Mouse (Mus musculus): Measurements from ENCODE around the gene Rnf24. TPM values are rescaled to one million over a fixed set of nuclear protein-coding genes. Genes with fewer than 3 reads are reported as not detected.
"Not testable (repeated sequence)": the region's sequence is repeated elsewhere in the genome, so short reads cannot be mapped to it uniquely, and the experiment has no call there.

Rnf24 gene
- polyA plus RNA-seq, 1 experiment from 2014 or later, result 7.2 TPM

DNA sequence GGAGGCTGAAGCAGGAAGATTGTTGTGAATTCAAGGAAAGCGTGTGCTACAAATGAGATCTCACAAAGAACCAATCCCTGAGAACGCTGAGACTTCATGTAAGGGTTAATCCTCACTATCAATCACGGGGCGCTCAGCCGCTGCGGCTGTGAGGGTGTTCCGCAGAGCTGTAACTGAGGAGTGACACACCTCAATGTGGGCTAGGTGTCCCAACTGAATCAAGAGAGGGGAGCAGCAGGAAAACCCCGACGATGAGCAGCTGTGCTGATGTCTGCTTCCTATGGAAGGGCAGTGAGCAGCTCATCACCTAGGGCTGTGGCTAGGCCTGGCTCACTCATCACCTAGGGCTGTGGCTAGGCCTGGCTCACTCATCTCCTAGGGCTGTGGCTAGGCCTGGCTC lies 48.2 kb downstream of the Rnf24 start:
- 86% methylated on average over 9 of the region's 9 CpGs for WGBS

DNA sequence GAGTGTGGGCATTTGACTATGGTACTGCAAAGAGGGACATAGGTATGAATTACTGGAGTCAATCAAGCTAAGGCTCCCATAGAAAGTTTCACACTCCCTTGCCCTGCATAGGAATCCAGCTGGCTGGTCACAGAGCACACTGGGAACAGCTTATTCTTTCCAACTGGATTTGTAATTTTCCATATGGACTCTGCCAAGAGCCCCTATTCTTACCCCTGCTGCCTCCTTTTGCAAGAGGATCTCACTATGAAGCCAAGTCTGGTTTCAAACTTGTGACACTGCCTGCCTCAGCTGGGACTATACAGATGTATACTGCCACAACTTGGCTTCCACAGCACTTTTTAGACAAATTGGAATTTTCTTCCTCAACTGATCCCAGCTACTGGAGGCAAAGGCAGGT lies 51.1 kb downstream of the Rnf24 start:
- Histone ChIP-seq H3K4me1 (ENCODE audit: control insufficient read depth, insufficient read depth, low read length) (no peaks in the 10 kb centered on the region), H3K27me3 (ENCODE audit: control insufficient read depth, insufficient read depth, low read length) (no peaks in the 10 kb centered on the region), H3K9ac (ENCODE audit: low read length) (no peak overlapping the region), H3K36me3 (ENCODE audit: control insufficient read depth, insufficient read depth, low read length) (peaks cover 12% of the 10 kb centered on the region), H3K4me2 (ENCODE audit: low read depth, severe bottlenecking) (no peak overlapping the region), H3K9me3 (ENCODE audit: control insufficient read depth, low read length) (no peaks in the 10 kb centered on the region), H3K27ac (replicated peaks; ENCODE audit: low read depth, low read length) (no peak overlapping the region), H3K4me3 (ENCODE audit: low read depth, low read length) (no peak overlapping the region)
- DNase-seq (ENCODE audit: low spot score) (no peak), ATAC-seq (ENCODE audit: insufficient number of reproducible peaks, low FRiP score, low TSS enrichment, low read depth) (no peak)

More for the DNA sequence above, 48.2 kb downstream of the Rnf24 start:
- H3K27ac ChIP-seq (replicated peaks; ENCODE audit: low read depth, low read length), result no peak overlapping the region
- H3K4me3 ChIP-seq (ENCODE audit: low read depth, low read length), result no peak overlapping the region
- H3K9ac ChIP-seq (ENCODE audit: low read length), result no peak overlapping the region
- peaks cover 7% of the 10 kb centered on the region for H3K36me3 ChIP-seq (ENCODE audit: control insufficient read depth, insufficient read depth, low read length)
- DNase-seq (ENCODE audit: low spot score) (no peak), ATAC-seq (ENCODE audit: insufficient number of reproducible peaks, low FRiP score, low TSS enrichment, low read depth) (no peak)
- no peak overlapping the region for H3K4me2 ChIP-seq (ENCODE audit: low read depth, severe bottlenecking)
- no peaks in the 10 kb centered on the region for H3K9me3 ChIP-seq (ENCODE audit: control insufficient read depth, low read length)
- H3K27me3 ChIP-seq (ENCODE audit: control insufficient read depth, insufficient read depth, low read length), result no peaks in the 10 kb centered on the region
- H3K4me1 ChIP-seq (ENCODE audit: control insufficient read depth, insufficient read depth, low read length), result no peaks in the 10 kb centered on the region

DNA sequence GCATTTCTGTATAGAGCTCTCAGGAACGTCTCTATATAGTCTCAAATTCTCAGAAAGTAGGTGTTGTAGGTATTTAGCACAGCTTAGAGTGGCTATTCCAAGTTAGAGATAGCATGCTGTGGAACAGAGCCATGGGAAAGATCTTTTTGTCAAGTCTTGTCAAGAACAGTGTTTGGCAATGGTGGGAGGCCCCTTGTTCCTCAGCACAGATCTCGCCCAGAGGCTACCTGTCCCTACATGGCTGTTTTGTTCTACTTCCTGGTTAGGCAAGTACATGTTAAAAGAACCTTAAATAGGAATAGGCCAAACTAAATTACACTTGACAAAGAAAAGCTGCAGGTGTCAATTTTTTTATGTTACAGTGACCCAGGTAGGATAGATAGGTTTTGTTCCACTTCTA lies 52.2 kb downstream of the Rnf24 start:
- Histone ChIP-seq H3K4me3 (ENCODE audit: low read depth, low read length) (no peak overlapping the region), H3K27ac (replicated peaks; ENCODE audit: low read depth, low read length) (no peak overlapping the region), H3K9ac (ENCODE audit: low read length) (no peak overlapping the region), H3K4me2 (ENCODE audit: low read depth, severe bottlenecking) (no peak overlapping the region), H3K9me3 (ENCODE audit: control insufficient read depth, low read length) (no peaks in the 10 kb centered on the region), H3K4me1 (ENCODE audit: control insufficient read depth, insufficient read depth, low read length) (no peaks in the 10 kb centered on the region), H3K27me3 (ENCODE audit: control insufficient read depth, insufficient read depth, low read length) (no peaks in the 10 kb centered on the region), H3K36me3 (ENCODE audit: control insufficient read depth, insufficient read depth, low read length) (peaks cover 15% of the 10 kb centered on the region)
- no peak for DNase-seq (ENCODE audit: low spot score)
- ATAC-seq (ENCODE audit: insufficient number of reproducible peaks, low FRiP score, low TSS enrichment, low read depth), result no peak
- WGBS, result 91% methylated on average over 2 of the region's 2 CpGs

DNA sequence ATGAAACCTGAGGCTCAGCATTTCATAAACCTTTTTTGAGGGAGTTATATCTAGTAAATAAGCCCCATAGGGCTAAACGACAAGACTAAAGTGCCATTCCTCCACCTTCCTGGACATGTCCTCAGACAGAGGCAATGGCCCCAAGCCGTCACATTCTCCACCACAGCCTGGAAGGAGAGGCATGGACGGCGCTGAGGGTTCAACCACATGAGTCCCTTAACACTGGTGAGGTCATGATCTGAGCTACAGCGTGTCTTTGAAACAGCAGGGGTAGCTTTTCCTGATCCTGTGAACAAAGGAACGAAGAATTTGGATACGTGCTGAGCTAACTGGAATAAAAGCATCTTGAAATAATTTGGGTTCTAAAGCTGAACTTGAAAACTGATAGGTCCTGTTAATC lies 54.0 kb downstream of the Rnf24 start:
- not testable (repeated sequence) for H3K27me3 ChIP-seq (ENCODE audit: control insufficient read depth, insufficient read depth, low read length); DNase-seq (ENCODE audit: low spot score); H3K9ac ChIP-seq (ENCODE audit: low read length); H3K4me3 ChIP-seq (ENCODE audit: low read depth, low read length); ATAC-seq (ENCODE audit: insufficient number of reproducible peaks, low FRiP score, low TSS enrichment, low read depth); H3K4me1 ChIP-seq (ENCODE audit: control insufficient read depth, insufficient read depth, low read length); H3K4me2 ChIP-seq (ENCODE audit: low read depth, severe bottlenecking); H3K27ac ChIP-seq (replicated peaks; ENCODE audit: low read depth, low read length); H3K9me3 ChIP-seq (ENCODE audit: control insufficient read depth, low read length)
- peaks cover 19% of the 10 kb centered on the region; the same call in 1 of the 2 replicates for H3K36me3 ChIP-seq (ENCODE audit: control insufficient read depth, insufficient read depth, low read length)
- 73% methylated on average over 7 of the region's 7 CpGs for WGBS

DNA sequence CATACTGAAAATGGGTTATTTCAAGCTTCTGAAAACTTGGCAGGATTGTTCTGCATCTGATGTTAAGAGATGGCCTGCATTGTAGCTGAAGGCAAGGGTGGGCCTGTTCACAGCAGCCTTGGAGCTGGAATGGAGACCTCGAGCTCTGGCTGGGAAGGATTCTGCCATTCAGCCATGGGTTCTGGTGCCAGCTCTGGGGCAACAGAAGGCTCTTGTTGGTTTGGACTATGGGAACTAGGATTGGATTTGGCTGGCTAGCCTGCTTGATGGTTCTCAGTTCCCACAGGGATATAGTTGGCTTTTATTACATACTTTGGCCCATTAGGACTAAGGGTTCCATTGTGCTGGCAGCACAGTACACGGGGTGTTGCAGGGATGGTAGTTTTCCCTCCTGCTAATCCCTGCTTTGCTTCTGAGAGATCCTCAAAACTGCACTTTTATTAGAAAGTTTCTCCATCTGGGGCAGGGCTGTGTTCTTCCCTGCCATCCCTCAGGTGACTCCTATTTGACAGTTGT lies 55.9 kb downstream of the Rnf24 start:
- no peak overlapping the region for H3K27ac ChIP-seq (replicated peaks; ENCODE audit: low read depth, low read length)
- no peak overlapping the region for H3K9ac ChIP-seq (ENCODE audit: low read length)
- no peaks in the 10 kb centered on the region for H3K27me3 ChIP-seq (ENCODE audit: control insufficient read depth, insufficient read depth, low read length)
- WGBS, result 95% methylated on average over 2 of the region's 2 CpGs
- peaks cover 21% of the 10 kb centered on the region; the same call in 1 of the 2 replicates for H3K36me3 ChIP-seq (ENCODE audit: control insufficient read depth, insufficient read depth, low read length)
- no peaks in the 10 kb centered on the region for H3K9me3 ChIP-seq (ENCODE audit: control insufficient read depth, low read length)
- no peak overlapping the region for H3K4me3 ChIP-seq (ENCODE audit: low read depth, low read length)
- no peak for ATAC-seq (ENCODE audit: insufficient number of reproducible peaks, low FRiP score, low TSS enrichment, low read depth)
- DNase-seq (ENCODE audit: low spot score), result no peak
- no peak overlapping the region for H3K4me2 ChIP-seq (ENCODE audit: low read depth, severe bottlenecking)
- H3K4me1 ChIP-seq (ENCODE audit: control insufficient read depth, insufficient read depth, low read length), result no peaks in the 10 kb centered on the region

DNA sequence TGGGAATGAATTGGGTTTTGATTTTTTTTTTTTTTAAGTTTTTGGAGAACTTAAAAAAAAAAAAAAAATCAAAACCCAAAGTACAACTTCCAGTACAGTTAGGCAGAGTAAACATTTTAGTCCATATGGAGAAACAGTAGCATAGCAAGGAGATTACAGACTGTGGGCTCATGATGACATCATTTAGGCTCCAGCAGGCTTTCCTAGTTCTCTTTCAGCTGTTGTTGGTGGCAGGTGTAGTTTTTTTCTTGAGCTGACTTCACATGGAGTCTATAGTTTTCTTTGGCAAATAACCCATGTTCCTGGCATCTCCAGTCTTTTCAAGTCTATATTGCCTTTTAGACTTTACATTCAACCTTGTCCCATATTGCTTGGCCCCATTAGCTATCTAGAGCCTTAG lies 62.0 kb downstream of the Rnf24 start:
- Histone ChIP-seq H3K9me3 (ENCODE audit: control insufficient read depth, low read length) (no peaks in the 10 kb centered on the region), H3K4me3 (ENCODE audit: low read depth, low read length) (no peak overlapping the region), H3K4me1 (ENCODE audit: control insufficient read depth, insufficient read depth, low read length) (no peaks in the 10 kb centered on the region), H3K4me2 (ENCODE audit: low read depth, severe bottlenecking) (no peak overlapping the region), H3K27ac (replicated peaks; ENCODE audit: low read depth, low read length) (no peak overlapping the region), H3K27me3 (ENCODE audit: control insufficient read depth, insufficient read depth, low read length) (no peaks in the 10 kb centered on the region), H3K36me3 (ENCODE audit: control insufficient read depth, insufficient read depth, low read length) (peaks cover 14% of the 10 kb centered on the region; the same call in 1 of the 2 replicates), H3K9ac (ENCODE audit: low read length) (no peak overlapping the region)
- ATAC-seq (ENCODE audit: insufficient number of reproducible peaks, low FRiP score, low TSS enrichment, low read depth) (no peak), DNase-seq (ENCODE audit: low spot score) (no peak)

DNA sequence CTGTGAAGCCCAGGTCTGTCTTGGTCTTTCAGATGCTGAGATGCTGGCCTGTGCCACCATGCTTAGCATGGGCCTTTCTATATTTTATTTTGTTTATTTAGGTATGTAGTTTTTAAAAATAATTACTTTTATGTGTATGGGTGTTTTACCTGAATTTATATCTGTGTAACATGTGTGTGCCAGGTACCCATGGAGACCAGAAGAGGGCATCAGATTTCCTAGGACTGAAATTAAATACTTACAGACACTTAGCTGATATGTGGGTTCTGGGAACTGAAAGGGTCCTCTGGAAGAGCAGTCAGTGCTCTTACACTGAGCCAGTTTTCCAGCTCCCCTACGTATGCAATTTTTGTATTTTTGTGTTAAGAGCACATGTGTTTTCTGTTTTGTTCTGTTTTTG lies 66.4 kb downstream of the Rnf24 start:
- Histone ChIP-seq H3K4me2 (ENCODE audit: low read depth, severe bottlenecking) (no peak overlapping the region), H3K27me3 (ENCODE audit: control insufficient read depth, insufficient read depth, low read length) (no peaks in the 10 kb centered on the region), H3K4me3 (ENCODE audit: low read depth, low read length) (no peak overlapping the region), H3K36me3 (ENCODE audit: control insufficient read depth, insufficient read depth, low read length) (no peaks in the 10 kb centered on the region; the same call in 1 of the 2 replicates), H3K4me1 (ENCODE audit: control insufficient read depth, insufficient read depth, low read length) (no peaks in the 10 kb centered on the region), H3K9me3 (ENCODE audit: control insufficient read depth, low read length) (no peaks in the 10 kb centered on the region), H3K27ac (replicated peaks; ENCODE audit: low read depth, low read length) (no peak overlapping the region), H3K9ac (ENCODE audit: low read length) (no peak overlapping the region)
- WGBS, result 92% methylated on average over 1 of the region's 1 CpGs
- DNase-seq (ENCODE audit: low spot score) (no peak), ATAC-seq (ENCODE audit: insufficient number of reproducible peaks, low FRiP score, low TSS enrichment, low read depth) (no peak)

DNA sequence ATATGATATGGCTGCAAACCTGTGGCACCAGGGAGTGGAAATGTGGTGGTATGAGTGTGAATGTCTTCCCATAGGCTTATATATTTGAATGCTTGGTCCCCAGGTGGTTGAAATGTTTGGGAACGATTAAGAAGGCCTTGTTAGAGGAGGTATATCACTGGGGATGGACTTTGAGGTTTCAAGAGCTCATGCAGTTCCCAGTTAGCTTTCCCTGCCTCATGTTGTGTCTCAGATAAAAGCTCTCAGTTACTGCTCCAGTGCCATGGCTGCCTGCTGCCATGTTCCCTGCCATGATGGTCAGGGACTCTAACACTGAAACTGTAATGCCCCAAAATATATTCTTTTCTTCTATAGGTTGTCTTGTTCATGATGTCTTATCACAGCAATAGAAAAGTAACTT lies 71.1 kb downstream of the Rnf24 start:
- H3K9me3 ChIP-seq (ENCODE audit: control insufficient read depth, low read length), result no peaks in the 10 kb centered on the region
- H3K27me3 ChIP-seq (ENCODE audit: control insufficient read depth, insufficient read depth, low read length), result no peaks in the 10 kb centered on the region
- no peak overlapping the region for H3K4me3 ChIP-seq (ENCODE audit: low read depth, low read length)
- H3K36me3 ChIP-seq (ENCODE audit: control insufficient read depth, insufficient read depth, low read length), result peaks cover 9% of the 10 kb centered on the region
- WGBS, result 77% methylated on average over 1 of the region's 1 CpGs
- no peak overlapping the region for H3K9ac ChIP-seq (ENCODE audit: low read length)
- no peak for ATAC-seq (ENCODE audit: insufficient number of reproducible peaks, low FRiP score, low TSS enrichment, low read depth)
- no peaks in the 10 kb centered on the region for H3K4me1 ChIP-seq (ENCODE audit: control insufficient read depth, insufficient read depth, low read length)
- no peak overlapping the region for H3K4me2 ChIP-seq (ENCODE audit: low read depth, severe bottlenecking)
- H3K27ac ChIP-seq (replicated peaks; ENCODE audit: low read depth, low read length), result no peak overlapping the region
- no peak for DNase-seq (ENCODE audit: low spot score)

DNA sequence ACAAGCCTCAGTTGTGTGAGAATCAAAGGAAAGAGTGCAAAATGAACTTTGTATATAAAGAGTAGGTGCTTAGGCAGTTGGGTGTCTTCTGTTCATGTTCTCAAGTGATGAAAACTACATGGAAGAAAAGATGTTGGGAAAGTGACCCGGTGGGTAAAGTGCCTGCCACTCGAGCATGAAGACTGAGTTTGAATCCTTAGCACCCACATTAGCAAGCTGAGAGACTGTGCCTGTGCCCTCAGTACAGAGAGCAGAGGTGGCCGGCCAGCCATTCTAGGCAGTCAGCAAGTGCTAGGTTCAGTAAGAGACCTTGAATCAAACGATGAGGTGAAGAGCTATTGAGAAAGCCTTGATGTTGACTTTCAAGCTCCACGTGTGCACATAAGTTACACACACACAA lies 76.0 kb downstream of the Rnf24 start:
- H3K4me1 ChIP-seq (ENCODE audit: control insufficient read depth, insufficient read depth, low read length), result no peaks in the 10 kb centered on the region
- H3K27me3 ChIP-seq (ENCODE audit: control insufficient read depth, insufficient read depth, low read length), result no peaks in the 10 kb centered on the region
- peaks cover 17% of the 10 kb centered on the region for H3K36me3 ChIP-seq (ENCODE audit: control insufficient read depth, insufficient read depth, low read length)
- DNase-seq (ENCODE audit: low spot score), result no peak
- no peak overlapping the region for H3K27ac ChIP-seq (replicated peaks; ENCODE audit: low read depth, low read length)
- 90% methylated on average over 5 of the region's 5 CpGs for WGBS
- no peaks in the 10 kb centered on the region for H3K9me3 ChIP-seq (ENCODE audit: control insufficient read depth, low read length)
- no peak overlapping the region for H3K9ac ChIP-seq (ENCODE audit: low read length)
- no peak overlapping the region for H3K4me2 ChIP-seq (ENCODE audit: low read depth, severe bottlenecking)
- H3K4me3 ChIP-seq (ENCODE audit: low read depth, low read length), result no peak overlapping the region
- ATAC-seq (ENCODE audit: insufficient number of reproducible peaks, low FRiP score, low TSS enrichment, low read depth), result no peak

Measured in limb, embryonic 11.5 days (tissue).